ENCODE assay signal across 1 mouse cellular context in the genomic region with DNA sequence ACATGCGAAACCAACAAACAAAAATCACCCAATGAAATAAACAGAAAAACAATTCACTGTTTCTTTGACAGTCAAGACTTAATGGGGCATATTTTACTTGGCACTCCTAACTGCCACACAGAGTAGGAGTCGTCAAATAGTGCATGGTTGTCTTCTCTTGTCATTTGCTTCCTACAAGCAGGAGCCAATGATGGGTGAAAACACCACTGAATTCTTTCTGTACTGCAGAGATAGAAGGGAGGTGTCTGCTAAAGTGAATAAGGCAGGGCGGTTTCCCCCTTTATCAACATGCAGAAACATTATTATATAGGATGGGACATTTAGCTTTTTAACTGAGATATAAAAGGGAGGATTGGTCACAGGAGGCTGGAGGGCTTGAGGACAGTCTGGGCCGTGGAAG.
TF ChIP-seq lines count a peak whose summit lies in the region.

No protein-coding gene starts in this region.

TF ChIP-seq in MEL, 35 proteins besides CTCF, POLR2A, EP300 and RAD21 (continued from another document):
- TF ChIP-seq USF1 (IDR thresholded peaks at IDR 0.05; ENCODE audit: low read depth, low read length): no peak
- TF ChIP-seq TCF12 (IDR thresholded peaks at IDR 0.05; ENCODE audit: low read depth, low read length): peak; percentile 63
- peak; percentile 76 for TF ChIP-seq SIN3A (IDR thresholded peaks at IDR 0.05; ENCODE audit: low read length)
- peak; percentile 40; the same call in 1 of the 2 replicates for TF ChIP-seq TAL1 (IDR thresholded peaks at IDR 0.05; ENCODE audit: low read length)
- TF ChIP-seq KAT2A (conservative IDR thresholded peaks at IDR 0.05; ENCODE audit: low read depth, low read length): no peak
- no peak for TF ChIP-seq MAFK (IDR thresholded peaks at IDR 0.05; ENCODE audit: borderline replicate concordance, low read depth, low read length)
- peak; percentile 43 for TF ChIP-seq MYB (IDR thresholded peaks at IDR 0.05; ENCODE audit: low read depth, low read length)
- no peak; the same call in 1 of the 2 replicates for TF ChIP-seq NELFE (IDR thresholded peaks at IDR 0.05; ENCODE audit: low read depth, low read length)
